Mouse (Mus musculus): ENCODE data around the gene Shank2.

GRCm38 (mm10) chr7:143977831-143978682, 23.7 kb upstream of the Shank2 start:
- TF ChIP-seq CTCF (IDR thresholded peaks at IDR 0.05; ENCODE audit: extremely low read depth, insufficient read length, insufficient replicate concordance, low read depth, low read length): no peak
- no peak for TF ChIP-seq POLR2A (IDR thresholded peaks at IDR 0.05; ENCODE audit: low read depth, low read length)

All from small intestine, adult 2 months (tissue).